Mouse (Mus musculus): Measurements from ENCODE around the gene Apol9b.
"Not testable (repeated sequence)": the region's sequence is repeated elsewhere in the genome, so short reads cannot be mapped to it uniquely, and the experiment has no call there.

DNA sequence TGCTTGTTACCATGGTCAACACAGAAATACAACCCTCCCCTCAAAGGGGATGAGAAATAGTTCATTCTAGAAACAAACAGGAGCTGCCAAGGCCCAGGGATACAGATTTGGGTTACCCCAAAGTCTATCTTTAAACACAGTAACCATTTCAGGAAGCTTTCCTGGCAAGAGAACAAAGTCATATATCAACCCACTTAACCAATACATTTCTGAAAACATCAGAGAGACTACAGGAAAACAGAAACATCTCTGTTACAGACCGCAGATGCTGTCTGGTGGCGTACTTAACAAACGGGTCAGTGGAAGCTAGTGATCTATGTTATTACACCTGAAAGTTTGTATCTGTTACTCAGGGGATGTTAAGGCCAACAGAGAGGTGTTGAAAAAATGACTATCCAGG lies 23.5 kb upstream of the Apol9b start:
- not testable (repeated sequence) for TF ChIP-seq CTCF (IDR thresholded peaks at IDR 0.05; ENCODE audit: borderline replicate concordance, extremely low read depth, insufficient read depth, insufficient read length); POLR2A (IDR thresholded peaks at IDR 0.05; ENCODE audit: borderline replicate concordance, extremely low read depth, insufficient read depth, insufficient read length, poor library complexity, severe bottlenecking)
